Mouse (Mus musculus): ENCODE data around the gene Adsl. TPM values are rescaled to one million over a fixed set of nuclear protein-coding genes. Genes with fewer than 3 reads are reported as not detected.
A peak's percentile ranks its signal among the peaks of the same experiment; 100 is the strongest.
"Not testable (repeated sequence)": the region's sequence is repeated elsewhere in the genome, so short reads cannot be mapped to it uniquely, and the experiment has no call there.

Gene Adsl
- 100 to 1,000 TPM; 173 to 178 TPM for total RNA-seq (2021)
- long read RNA-seq, experiment 1, transcript Adsl-201 (13 exons, 3,711 nt): major isoform, 248 of 269 reads
- long read RNA-seq, experiment 1, partial matches to known transcripts: 9 of 269 reads
- long read RNA-seq, experiment 1, other reads (novel, unspliced or antisense): 12 of 269 reads
- long read RNA-seq, experiment 2, transcript Adsl-201 (13 exons, 3,711 nt): major isoform, 251 of 268 reads
- long read RNA-seq, experiment 2, partial matches to known transcripts: 7 of 268 reads
- long read RNA-seq, experiment 2, other reads (novel, unspliced or antisense): 10 of 268 reads

GRCm38 (mm10) chr15:80948145-80949135 lies at the start of gene Adsl:
Gene Adsl, plus strand, starts transcription at chr15:80948490.
- Histone ChIP-seq H3K27ac (peak within 1 kb of the TSS; percentile 98), H3K4me3 (peak within 1 kb of the TSS; percentile 92)
- peak; percentile 93 for DNase-seq
- TF ChIP-seq CTCF (IDR thresholded peaks at IDR 0.05): peak; percentile 100
- intact Hi-C loops (cut with DNase I): loop anchor here (5.0 kb wide), 1 partner anchor 241 kb away; no protein-coding TSS in a partner anchor

GRCm38 (mm10) chr15:80899806-80900205 lies 48.5 kb upstream of the Adsl start:
- Histone ChIP-seq H3K4me3 (no peak overlapping the region), H3K27ac (no peak overlapping the region)
- DNase-seq: no peak
- no peak for TF ChIP-seq CTCF (IDR thresholded peaks at IDR 0.05)
- intact Hi-C loops (cut with DNase I): no loop called here

- Histone ChIP-seq H3K27ac (no peak overlapping the region), H3K4me3 (no peak overlapping the region)
- no peak for TF ChIP-seq CTCF (IDR thresholded peaks at IDR 0.05)
- intact Hi-C loops (cut with DNase I): no loop called here
- no peak for DNase-seq
Measured at GRCm38 (mm10) chr15:80901806-80902513, 46.3 kb upstream of the Adsl start.

GRCm38 (mm10) chr15:80904776-80905175 lies 43.5 kb upstream of the Adsl start:
- DNase-seq; intact Hi-C loops (cut with DNase I); H3K27ac ChIP-seq: not testable (repeated sequence)

GRCm38 (mm10) chr15:80910183-80910582 lies 38.1 kb upstream of the Adsl start:
- Histone ChIP-seq H3K27ac (no peak overlapping the region), H3K4me3 (no peak overlapping the region)
- peak; percentile 46 for TF ChIP-seq CTCF (IDR thresholded peaks at IDR 0.05)
- intact Hi-C loops (cut with DNase I): no loop called here
- no peak for DNase-seq

More at GRCm38 (mm10) chr15:80904776-80905175, 43.5 kb upstream of the Adsl start:
- H3K4me3 ChIP-seq: not testable (repeated sequence)

GRCm38 (mm10) chr15:80910790-80911531 lies 37.3 kb upstream of the Adsl start:
- DNase-seq: no peak
- no peak overlapping the region for H3K27ac ChIP-seq
- no peak overlapping the region for H3K4me3 ChIP-seq
- intact Hi-C loops (cut with DNase I): no loop called here
- no peak for TF ChIP-seq CTCF (IDR thresholded peaks at IDR 0.05)

- DNase-seq: peak; percentile 55
- Histone ChIP-seq H3K27ac (0 out of 2 replicates have a peak overlapping the region, but pooled peaks have one; percentile 3), H3K4me3 (no peak overlapping the region)
- intact Hi-C loops (cut with DNase I): no loop called here
- no peak for TF ChIP-seq CTCF (IDR thresholded peaks at IDR 0.05)
Measured at GRCm38 (mm10) chr15:80912175-80912574, 36.1 kb upstream of the Adsl start.

GRCm38 (mm10) chr15:80913803-80914202 lies 34.5 kb upstream of the Adsl start:
- no peak for DNase-seq
- no peak overlapping the region for H3K27ac ChIP-seq
- no peak overlapping the region for H3K4me3 ChIP-seq
- no peak for TF ChIP-seq CTCF (IDR thresholded peaks at IDR 0.05)
- intact Hi-C loops (cut with DNase I): no loop called here

- no peak for DNase-seq
- no peak overlapping the region for H3K27ac ChIP-seq
- no peak overlapping the region for H3K4me3 ChIP-seq
- no peak for TF ChIP-seq CTCF (IDR thresholded peaks at IDR 0.05)
- intact Hi-C loops (cut with DNase I): no loop called here
Measured at GRCm38 (mm10) chr15:80915850-80916249, 32.4 kb upstream of the Adsl start.

- H3K27ac ChIP-seq: no peak overlapping the region
Measured at GRCm38 (mm10) chr15:80916621-80917020, 31.7 kb upstream of the Adsl start.

GRCm38 (mm10) chr15:80920346-80920745 lies 27.9 kb upstream of the Adsl start:
- no peak for TF ChIP-seq CTCF (IDR thresholded peaks at IDR 0.05)
- DNase-seq: no peak
- intact Hi-C loops (cut with DNase I): no loop called here
- Histone ChIP-seq H3K4me3 (no peak overlapping the region), H3K27ac (no peak overlapping the region)

More at GRCm38 (mm10) chr15:80916621-80917020, 31.7 kb upstream of the Adsl start:
- intact Hi-C loops (cut with DNase I): no loop called here
- TF ChIP-seq CTCF (IDR thresholded peaks at IDR 0.05): no peak
- no peak for DNase-seq
- no peak overlapping the region for H3K4me3 ChIP-seq

- no peak for DNase-seq
- TF ChIP-seq CTCF (IDR thresholded peaks at IDR 0.05): no peak
- intact Hi-C loops (cut with DNase I): no loop called here
- Histone ChIP-seq H3K4me3 (no peak overlapping the region), H3K27ac (no peak overlapping the region)
Measured at GRCm38 (mm10) chr15:80921781-80922180, 26.5 kb upstream of the Adsl start.
